Mouse (Mus musculus) cerebellum, postnatal 14 days (tissue): ENCODE results near the gene Rora.

Source experiments
- DNase-seq, 2 experiments: peaks; one replicate each; pipeline ENCODE4 v3.0.0; 2021; ENCODE audit warnings: mixed read lengths in 2 of 2

Rora gene

DNA sequence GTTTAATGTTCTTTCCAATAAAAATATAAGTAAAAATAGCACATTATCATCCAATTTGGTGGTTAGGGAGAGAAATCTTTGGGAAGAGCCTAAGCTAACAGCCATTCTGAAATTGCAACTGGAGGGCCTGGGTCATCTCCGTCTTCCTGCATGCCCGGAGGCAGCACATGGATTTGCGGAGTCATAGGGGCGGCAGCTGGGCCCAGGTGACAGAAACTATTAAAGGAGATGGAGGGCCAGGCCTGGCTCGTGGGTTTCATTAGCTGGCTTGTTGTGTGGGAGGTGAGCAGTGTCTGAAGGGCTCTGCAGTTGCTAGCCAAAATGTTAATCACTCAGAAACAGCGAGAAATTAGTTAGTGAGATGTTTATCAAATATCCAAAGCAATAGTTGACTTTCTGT, 590.0 kb downstream of the Rora start:
- peak; percentile 18 to 31 for DNase-seq

DNA sequence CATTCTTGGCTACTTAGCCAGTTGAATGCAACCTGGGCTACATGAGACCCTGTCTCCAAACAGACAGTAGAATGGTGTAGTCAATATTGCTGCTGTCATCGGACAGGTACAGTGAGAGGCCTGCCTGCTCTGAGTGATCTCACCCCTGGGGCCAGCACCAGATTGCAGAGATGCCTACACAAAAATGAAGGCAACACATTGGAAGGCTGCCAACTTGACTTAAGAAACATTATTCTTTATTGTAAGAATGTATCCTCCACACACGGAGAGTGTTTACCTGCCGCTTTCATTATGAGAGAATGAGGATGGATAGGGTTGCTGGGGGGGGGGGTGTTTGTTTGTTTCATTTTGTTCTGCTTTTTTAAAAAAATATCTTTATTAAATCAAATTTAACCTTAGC, 592.6 kb downstream of the Rora start:
- DNase-seq = no peak

DNA sequence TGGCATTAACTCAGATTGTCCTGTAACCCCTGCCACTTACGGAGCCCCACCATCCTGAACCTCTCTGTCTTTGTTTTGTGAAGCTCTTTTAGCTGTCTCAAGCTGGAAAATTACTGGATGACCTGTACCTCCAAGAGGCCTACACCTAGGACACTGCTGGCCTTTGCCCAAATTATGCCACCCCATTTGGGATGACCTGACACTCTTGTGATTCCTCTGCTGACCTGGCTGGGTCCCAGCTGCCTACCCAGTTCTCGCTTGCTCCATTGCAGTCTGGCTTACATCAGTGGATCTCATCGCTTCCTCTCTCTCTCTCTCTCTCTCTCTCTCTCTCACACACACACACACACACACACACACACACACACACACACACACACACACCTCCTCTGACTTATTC, 596.0 kb downstream of the Rora start:
- DNase-seq = peak in 1 of 2 experiments; percentile 42

DNA sequence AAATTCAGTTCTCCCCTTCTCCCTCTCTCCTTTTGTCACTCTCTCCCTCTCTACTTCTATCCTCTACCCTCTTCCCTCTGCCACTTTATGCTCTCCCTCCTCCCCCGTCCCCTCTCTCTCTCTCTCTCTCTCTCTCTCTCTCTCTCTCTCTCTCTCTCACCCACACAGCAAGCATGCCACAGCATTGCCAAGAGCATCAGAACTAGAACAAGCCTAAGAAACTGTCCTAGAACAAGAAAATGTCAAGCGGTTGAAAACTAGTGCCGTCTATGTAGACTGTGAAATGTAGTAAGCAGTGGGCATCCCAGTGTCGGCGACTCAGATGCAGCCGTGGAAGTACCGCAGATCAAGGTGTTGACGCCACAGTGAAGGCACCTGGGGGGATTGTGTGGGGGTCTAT, 596.7 kb downstream of the Rora start:
- no peak for DNase-seq

DNA sequence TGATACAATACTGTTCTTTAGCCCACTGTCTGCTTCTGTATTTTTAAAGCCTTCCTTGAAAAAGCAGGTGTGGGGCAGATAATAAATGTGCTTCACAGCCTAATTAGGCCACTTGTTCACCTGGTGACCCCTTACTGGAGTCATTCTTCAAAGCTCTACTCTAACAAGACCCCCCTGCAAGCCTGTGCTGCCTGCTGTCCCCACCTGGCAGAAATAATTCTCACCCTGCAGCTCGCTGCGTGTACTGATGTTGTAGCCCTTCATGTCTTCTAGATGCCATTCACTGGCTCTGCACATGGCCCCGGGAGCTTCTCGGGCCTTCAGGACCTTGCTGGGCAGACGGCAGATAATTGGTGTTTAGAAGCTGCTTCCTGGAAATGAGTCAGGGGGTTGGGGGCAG, 604.9 kb downstream of the Rora start:
- DNase-seq = no peak

DNA sequence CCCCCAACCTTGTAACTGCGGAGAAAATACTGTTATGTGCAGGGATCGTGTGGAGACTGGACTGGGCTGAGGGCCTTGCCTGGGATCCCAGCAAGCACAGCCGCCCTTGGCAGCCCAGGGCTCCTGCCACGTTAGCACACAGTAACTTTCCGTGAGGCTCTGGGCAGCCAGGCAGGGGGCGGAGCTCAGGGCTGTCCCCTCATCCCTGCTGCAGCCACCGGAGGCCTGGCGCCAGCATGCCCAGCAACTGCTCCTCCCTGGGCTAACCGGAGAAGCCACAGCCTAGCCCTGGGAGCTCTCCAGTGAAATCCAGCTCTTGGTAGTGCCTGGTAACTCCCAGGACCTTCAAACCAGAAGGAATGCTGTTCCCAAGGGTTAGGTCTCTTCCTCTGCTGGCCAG, 605.8 kb downstream of the Rora start:
- peak; percentile 40 to 53 for DNase-seq

DNA sequence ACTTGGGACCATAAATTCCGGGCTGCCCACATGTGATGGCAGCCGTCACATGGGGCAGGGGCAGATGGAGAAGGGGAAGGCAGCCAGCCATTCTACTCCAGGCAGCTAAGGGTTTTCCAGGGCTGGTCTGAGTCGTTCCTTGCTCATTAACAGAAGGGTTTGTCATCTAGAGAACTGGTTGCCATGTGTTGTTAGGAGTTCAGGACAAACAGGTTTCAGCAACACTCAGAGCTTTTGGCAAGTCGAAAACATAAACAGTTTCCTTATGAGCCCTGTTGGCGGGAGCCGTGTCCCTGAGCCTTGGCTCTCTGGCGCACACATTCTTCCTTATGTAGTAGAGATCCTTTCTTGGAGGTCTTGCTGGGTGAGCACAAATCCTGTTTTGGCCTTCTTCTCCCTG, 611.6 kb downstream of the Rora start:
- no peak for DNase-seq

DNA sequence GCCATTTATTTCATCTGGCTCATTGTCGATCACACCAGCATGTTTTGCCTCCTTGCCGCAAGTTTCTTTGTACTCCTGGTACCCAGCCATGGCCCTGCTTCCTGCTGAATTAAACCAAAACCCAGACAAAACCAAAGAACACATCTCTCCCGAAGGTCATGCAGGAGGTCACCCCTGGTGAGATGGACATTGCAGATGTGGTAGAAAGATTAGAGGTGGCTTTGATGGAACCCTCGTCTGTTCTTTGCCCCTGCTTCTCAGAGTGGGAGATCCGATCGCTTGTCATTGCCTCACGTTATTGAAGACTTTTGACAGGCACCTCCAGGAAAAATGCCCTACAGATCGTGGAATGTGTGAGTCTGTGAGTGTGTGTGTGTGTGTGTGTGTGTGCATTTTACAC, 616.8 kb downstream of the Rora start:
- no peak for DNase-seq

DNA sequence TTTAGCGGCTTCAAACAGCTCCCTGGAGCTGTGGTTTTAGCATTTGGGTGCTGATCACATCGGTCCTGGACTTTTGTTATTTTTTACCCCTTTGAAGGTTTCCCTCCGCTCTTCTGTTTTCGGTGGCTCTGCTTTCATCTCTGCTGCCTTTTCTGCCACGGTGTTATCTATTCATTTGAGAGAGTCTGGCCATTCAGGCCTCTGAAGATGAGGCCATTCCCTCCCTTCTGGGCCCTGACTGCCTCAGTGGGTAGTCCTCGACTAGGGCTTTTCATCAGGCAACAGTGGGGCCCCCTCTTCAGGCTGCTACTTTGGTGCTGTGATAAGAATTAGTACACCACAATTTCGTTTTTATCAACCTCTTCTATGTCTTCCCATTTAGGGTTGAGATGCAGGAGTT, 617.3 kb downstream of the Rora start:
- no peak for DNase-seq

DNA sequence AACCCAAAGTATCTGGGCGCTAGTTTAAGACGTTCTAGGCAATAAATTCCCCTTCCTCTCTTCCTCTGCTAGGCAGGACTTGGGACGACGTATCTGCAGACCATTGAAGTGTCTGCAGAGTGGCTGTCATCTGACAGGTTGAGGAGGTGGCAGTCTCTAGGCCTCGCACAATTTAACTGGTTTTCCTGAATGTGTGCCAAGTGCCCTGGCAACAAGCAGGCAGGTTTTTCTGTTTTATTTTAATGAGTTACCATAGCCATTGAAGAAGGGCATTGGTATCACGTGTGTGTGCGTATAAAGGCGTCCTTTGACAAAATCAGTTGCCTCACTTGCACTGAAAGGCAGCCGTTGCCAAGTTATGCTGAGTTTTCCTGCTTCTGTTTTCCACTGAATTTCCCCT, 619.3 kb downstream of the Rora start:
- peak; percentile 39 to 41 for DNase-seq

DNA sequence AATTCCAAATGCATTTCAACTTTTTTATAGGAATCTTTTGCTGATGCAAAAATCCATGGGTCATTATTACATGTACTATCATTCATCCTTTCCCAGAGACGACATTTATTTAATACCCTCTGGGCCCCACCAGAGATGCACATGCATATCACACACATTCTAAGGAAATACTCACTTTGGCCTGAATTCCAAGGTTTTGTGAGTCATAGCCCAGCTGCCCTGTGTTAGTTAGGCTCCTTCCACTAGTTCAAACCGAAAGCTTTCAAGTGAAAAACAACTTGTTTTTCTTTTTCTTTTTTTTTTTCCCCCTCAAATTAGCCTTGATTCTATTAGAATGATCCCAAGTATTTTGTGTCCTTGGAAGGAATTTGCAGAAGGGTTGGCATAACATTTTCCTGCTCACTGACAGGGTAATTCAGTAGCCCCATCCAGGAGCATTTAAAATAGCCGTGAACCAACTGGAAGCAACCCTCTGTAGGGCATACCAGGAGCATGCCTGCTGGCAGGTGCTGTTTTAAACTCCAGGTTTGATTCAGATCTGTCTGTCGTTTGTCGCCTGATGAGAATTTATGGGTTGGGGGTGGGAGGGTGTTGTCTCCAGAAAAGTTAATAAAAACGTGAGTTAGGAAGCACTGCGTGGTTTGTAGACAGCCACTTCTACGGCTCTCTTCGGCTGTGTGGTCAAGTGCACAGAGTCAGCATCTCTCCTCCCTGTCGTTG, 621.3 kb downstream of the Rora start:
- no peak for DNase-seq

DNA sequence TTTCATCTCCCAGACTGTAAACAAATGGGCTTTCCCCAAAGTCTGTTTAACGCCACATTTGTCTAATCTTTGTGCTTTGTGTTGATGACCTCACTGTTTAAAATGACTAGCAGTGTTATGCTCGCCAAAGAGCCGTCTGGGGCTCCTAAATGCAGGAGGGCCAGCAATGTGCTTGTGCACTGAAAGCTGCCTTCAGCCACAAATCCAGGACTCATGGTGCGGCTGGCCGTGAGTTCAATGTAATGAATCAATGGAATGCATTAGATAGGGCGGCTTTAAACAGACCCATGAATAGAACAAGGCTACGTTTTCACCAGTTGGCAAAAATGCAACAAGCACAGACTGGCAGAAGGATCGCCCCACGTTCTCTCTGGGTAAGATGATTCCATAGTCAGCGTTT, 623.7 kb downstream of the Rora start:
- DNase-seq = no peak

DNA sequence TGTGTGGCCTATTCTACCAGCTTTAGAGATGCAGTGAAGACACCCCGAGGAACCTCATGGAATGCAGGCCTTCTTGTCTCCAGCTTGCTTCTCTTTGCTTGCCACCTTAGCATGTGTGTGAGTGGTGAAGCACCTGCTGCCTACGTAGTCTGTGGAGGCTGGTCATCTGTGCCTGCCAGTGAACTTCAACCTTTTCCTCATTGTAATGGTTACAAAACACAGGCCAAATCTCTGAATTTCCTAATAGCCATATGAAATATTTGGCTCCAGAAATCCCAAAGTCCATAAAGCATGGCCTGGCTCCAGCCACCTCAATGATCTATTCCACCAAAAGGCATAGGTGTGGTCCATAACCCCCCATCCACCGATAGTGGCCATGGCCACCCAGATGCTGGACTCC, 631.4 kb downstream of the Rora start:
- no peak for DNase-seq

DNA sequence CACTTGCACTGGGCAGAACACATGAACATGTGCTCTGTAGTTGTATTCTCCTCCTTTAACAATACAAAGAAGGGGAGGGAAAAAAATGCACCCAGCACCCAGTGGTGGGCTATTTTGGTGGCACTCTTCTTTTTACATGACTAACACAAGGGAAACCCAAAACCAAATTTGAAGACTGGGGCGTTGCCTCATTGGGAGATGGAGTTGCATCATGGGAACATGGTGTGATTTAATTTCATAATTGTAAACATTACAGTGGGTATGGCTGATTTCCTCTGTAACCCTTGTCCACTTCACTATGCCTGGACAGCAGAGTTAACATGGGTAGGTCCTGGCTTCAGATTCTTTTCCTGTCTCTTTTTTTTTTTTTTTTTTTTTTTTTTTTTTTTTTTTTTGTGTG, 634.5 kb downstream of the Rora start:
- DNase-seq = no peak

DNA sequence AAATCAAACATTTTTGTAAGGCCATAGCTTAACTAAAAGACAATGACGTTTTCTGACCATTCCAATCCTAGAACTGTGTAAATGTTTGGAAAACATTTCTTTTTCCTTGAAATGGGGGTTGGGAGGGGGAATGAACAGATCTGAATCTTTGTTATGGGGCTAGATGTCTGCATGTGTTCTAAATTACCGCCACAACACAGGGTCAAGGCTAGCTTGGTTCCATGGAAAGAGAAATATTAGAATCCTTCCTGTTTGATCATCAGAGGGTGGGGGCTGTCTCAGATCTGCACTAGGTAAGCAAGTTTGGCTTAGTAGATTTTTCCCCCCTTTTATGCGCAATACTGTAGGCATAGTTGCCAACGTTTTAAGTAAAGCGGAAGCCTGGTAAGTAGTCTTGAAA, 635.0 kb downstream of the Rora start:
- no peak for DNase-seq

DNA sequence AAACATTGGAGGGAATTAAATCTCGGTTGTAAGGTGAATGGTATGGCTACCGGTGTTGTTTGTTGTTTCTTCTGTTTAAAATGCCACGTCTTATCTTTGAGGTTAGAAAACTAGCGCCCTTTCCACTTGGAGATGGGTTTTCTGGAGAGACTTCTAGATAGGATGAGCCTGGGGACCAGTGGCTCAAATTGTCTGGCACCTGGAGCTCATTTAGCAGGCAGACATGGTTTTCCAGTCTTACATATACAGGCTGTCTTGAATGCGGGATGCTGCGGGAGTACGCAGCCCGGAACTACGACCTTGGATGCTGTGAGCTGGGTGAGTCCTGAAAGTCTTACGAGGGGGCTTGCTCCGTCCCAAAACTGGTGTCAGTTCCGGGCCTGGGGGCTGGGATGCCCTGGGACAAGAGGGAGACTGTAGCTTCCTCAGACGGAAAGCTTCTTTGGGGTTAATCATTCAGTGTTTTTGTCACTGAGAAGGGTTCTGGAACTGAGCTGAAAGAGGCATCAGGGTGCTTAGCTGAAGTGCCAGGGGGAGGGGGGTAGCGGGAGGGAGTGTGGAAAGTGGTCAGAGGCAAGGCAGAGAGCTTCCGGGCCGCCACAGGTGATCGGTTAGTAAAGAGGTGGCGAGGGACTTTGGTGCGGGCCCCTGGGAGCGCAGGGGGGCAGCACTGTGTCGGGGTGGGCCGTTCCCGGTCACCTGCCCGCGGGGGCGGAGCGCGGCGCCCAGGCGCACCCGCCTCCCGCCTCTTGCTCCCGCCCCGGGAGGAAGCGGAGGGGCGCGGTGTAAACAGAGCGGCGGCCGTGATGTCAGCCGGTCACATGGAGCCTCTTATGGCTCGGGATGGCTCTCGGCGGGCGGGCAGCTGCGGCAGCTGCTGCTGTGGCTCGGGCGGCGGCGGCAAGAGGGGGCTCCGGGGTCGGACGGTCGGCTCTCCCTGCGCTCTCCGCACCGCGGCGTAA, 635.8 kb downstream of the Rora start:
- peak; percentile 82 to 87 for DNase-seq

DNA sequence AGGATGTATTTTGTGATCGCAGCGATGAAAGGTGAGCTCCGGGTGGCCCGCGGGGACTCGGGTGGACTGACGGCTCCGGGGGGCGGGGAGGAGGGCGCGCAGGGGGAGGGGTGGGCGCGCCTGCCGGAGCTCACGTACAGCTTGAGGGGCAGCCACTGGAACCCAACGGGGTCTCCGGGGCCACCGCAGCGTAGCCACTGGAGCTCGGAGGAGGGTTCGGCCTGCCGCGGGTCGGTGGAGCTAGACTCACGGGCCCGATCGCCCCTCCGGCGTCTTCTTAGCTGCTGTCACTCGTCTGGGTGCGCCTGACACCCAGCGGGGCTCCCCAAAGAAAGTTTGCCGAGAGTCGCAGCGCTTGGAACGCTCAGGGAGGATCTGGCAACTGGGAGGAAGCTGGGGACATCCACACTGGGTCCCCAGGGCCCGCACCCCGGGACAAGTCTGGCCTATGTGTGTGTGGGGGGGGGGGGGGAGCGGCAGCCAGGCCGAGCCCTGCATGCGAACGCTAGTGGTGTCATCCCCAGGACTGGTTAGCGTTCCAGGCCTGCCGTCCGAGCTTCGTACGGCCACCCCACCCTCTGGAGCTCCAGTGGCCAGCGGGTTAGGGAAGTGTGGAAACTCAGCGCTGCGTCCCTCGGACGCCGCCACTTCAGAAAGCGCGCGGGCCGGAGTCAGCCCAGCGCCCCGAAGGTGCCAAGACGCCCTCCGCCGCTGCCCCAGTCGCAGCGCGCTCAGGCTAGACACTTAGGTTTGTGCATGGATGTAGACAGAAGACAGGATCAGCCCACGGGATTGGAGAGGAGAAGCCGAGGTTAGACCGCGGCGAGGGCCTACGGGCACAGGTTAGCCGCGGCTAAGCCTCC, 636.7 kb downstream of the Rora start:
- DNase-seq = peak; percentile 52 to 55

DNA sequence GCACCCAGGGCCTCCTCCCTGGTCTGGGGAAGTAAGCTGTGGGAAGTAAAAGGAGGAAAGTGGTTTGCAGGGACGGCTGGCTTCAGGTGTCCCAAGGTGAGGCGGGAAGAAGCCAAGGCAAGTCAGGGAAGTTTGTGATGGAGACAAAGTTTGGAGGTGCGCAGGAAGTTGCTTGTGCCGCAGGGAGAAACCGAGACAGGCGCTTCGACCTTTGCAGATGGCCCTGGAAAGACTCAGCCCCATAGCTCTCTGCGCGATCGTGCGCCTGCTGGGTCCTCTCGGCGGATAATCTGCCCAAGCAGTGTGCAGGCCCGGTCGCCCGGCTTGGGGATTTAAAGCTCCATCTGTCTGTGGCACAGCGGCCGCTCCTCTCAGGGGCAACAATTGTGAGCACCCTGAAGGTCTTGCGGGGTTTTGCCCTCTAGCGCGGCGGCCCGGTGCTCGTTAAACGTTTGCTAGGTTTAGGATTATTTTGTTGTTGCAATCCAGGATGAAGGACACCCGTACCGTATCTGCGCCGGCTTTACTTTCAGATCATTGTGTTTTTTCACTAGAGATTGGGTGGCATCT, 637.4 kb downstream of the Rora start:
- DNase-seq = peak; percentile 50 to 73

DNA sequence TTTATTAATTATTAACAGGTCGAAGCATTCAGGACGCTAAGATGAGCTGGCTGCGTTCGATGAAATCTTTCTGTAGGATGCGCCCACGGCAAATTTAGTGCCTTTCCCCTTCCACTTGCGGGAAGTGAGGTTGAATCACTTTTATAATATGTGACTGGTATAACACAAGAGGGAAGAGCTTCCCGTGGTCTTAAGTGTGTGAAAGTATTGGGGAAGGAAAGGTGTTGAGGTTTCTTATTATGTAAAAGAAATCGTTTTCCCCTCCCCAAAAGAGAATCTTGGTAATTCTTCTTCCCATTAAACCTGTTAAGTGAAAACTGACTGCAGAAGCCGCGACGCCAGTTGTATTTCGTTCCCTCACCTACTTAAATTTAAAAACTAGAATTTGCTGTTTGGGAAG, 637.9 kb downstream of the Rora start:
- DNase-seq = no peak

DNA sequence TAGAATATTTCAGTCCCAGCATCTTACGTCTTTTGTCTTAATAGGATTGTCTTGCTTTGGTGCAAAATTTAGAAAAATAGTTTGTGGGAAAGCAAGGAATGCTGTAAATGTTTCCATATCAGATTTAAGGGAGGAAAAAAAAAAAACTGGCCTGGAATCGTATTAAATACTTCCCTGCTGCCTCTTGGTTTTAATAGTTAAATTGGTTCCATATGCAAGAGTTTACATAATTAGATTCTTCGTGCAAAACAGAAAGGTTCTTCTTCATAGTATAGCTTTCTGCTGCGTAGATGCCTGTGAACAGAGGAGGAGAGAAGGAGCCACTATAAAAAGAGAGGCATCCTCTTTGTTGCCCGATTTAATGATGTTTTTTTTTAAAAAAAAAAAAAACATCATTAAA, 638.8 kb downstream of the Rora start:
- no peak for DNase-seq

DNA sequence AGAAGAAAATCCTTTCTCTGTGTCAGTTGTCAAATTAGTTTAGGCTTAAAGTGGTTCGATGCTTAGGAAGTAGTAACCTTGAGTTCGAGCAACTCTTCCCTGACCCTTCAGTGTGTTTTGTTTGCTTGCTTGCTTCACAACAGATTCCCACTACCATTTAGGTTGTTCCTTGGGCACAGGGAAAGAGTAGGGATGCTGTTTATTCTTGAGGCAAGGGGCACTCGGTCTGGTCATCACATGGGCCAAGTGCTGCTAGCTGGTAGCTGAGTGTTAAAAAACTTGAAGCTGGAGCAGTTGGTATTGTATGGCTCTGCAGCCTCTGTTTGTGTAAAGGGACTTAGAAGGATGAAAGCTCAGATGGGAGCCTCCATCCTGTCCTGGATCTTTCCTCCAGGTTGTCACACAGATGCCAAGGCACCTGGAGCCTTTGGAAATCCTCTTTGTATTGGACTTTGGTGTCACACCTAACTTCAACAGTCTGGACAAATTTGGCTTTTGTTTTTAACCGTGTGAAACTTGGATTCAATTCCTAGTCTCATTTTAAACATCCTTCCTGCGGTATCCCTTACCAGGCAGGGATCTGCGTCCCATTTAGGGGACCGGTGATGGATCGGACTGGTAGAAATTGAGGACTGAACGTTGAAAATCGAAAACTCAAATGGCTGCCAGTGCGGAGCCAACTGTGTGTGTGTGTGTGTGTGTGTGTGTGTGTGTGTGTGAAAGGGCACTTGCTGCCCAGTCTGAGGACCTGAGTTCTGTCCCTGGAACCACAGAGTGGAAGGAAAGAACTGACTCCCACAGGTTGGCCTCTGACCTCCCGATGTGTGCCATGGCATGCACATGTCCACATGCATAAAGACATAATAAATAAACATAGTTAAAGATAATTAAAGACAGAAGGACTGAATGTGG, 639.4 kb downstream of the Rora start:
- DNase-seq = no peak

DNA sequence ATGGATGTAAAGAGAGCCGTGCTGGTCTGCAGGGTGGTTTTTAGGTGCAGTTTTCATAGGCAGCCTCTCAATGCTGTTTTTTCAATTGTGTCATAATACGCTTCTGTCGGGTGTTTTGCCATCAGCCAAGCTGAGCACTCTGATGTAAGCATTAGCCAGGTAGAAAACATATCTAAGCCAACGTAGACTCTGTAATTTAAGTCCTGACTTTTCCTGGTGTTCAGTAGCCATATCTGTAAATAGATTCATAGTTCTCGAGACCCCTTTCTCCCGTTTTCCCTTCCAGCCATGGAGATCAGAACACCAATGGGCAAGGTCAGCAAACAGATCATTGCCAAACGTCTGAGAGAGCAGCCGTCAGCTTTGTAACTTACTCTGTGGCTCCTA, 640.1 kb downstream of the Rora start:
- DNase-seq = no peak
